Mouse (Mus musculus) brown adipose tissue, adult 24 weeks (tissue): ENCODE data around the gene Gdf3. TPM values are rescaled to one million over a fixed set of nuclear protein-coding genes. Genes with fewer than 3 reads are reported as not detected.

Source experiments
- H3K27ac ChIP-seq: fragments of 200-500 bp; replicated peaks from 2 replicates; pipeline ENCODE4 v1.5.1; 2012; ENCODE audit warnings: low read depth, mild to moderate bottlenecking, low read length
- H3K4me1 ChIP-seq: fragments of 200-500 bp; 2 replicates; pipeline ENCODE4 v1.6.1; 2012; ENCODE audit warnings: low read length, mixed read lengths; ENCODE audit not compliant: control insufficient read depth, insufficient read depth, insufficient read length
- H3K4me3 ChIP-seq: fragments of 200-500 bp; 2 replicates; pipeline ENCODE4 v1.5.1; 2012; ENCODE audit warnings: low read depth, mild to moderate bottlenecking, low read length, moderate library complexity; ENCODE audit not compliant: insufficient read depth
- polyA plus RNA-seq: library from polyadenylated mRNA; stranded (reverse); fragments of >200 nt; gene quantifications from 2 replicates; pipeline ENCODE4 v1.2.4, GENCODE M21; 2012; ENCODE audit not compliant: missing spikeins, insufficient read depth, insufficient read length

Gdf3 gene
- polyA plus RNA-seq, 1 experiment: not detected

DNA sequence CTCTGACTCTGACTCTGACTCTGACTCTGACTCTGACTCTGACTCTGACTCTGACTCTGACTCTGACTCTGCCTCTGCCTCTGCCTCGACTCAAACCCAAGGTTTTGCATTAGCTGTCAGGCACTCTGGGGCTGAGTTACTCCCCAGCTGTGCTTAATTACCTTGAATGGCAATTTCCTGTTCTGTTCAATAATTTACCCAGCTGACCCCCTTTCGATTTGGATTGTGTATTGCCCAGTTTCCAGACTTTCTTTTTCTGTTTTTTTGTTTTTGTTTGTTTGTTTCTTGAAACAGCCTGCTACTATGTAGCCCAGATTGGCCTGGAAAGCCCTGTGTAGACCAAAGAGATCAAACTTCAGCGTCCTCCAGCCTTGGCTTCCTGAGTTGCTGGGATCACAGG lies 6.1 kb upstream of the Gdf3 start:
- H3K27ac ChIP-seq: no peak overlapping the region
- H3K4me1 ChIP-seq: no peaks in the 10 kb centered on the region
- H3K4me3 ChIP-seq: no peak overlapping the region

DNA sequence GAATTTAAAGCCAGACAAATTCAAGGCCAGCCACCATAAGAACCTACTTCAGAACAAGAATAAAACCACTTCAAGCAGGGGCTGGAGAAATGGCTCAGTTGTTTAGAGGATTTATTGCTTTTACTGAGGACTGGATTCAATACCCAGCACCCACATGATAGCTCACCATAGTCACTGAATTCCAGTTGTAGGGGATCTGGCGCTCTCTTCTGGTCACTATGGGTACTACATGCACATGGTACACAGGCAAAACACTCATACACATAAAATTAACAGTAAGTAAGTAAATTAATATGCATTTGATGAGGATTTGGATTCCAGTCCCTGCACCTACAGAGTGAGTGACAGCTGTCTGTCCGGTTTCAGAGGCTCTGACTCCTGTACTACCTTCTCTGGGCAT lies 4.2 kb upstream of the Gdf3 start:
- no peak overlapping the region for H3K4me3 ChIP-seq
- no peak overlapping the region for H3K27ac ChIP-seq
- no peaks in the 10 kb centered on the region for H3K4me1 ChIP-seq

DNA sequence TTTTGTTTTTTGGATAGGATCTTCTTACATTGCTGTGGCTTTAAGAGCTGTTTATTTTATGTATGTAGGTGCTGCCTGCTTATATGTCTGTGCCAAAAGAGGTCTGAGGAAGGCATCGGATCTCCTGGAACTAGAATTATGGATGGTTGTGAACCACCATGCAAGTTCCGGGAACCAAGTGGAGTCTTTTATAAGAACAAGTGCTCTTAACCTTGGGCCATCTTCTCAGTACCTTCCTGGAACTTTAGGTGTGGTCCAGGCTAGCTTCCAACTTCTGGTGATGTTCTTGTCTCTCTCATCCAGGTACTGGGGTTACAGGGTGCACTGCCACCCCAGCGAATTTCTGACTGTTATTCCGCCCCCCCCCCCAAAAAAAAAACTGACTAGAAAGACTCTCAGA lies 2.5 kb upstream of the Gdf3 start:
- H3K4me1 ChIP-seq: no peaks in the 10 kb centered on the region
- H3K27ac ChIP-seq: no peak overlapping the region
- H3K4me3 ChIP-seq: no peak overlapping the region

DNA sequence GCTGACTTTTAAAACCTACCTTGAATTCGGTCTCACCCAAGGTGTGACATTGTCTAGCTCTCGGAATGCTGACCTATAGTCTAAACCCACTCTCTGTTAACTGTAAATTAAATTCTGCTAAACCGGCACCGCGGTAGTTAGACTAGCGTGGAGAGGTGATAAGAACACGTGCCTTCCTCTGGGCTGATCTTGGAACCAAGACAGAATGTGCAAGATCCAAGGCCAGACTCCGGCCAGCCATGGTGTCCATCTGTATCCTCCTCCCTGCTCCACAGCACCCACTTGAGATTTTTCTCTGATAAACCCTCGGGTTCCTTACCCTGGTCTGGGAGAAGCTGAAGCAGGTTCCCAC lies 534 bp downstream of the Gdf3 start:
- Histone ChIP-seq H3K4me1 (no peaks in the 10 kb centered on the region), H3K4me3 (no peak overlapping the region), H3K27ac (no peak overlapping the region)

DNA sequence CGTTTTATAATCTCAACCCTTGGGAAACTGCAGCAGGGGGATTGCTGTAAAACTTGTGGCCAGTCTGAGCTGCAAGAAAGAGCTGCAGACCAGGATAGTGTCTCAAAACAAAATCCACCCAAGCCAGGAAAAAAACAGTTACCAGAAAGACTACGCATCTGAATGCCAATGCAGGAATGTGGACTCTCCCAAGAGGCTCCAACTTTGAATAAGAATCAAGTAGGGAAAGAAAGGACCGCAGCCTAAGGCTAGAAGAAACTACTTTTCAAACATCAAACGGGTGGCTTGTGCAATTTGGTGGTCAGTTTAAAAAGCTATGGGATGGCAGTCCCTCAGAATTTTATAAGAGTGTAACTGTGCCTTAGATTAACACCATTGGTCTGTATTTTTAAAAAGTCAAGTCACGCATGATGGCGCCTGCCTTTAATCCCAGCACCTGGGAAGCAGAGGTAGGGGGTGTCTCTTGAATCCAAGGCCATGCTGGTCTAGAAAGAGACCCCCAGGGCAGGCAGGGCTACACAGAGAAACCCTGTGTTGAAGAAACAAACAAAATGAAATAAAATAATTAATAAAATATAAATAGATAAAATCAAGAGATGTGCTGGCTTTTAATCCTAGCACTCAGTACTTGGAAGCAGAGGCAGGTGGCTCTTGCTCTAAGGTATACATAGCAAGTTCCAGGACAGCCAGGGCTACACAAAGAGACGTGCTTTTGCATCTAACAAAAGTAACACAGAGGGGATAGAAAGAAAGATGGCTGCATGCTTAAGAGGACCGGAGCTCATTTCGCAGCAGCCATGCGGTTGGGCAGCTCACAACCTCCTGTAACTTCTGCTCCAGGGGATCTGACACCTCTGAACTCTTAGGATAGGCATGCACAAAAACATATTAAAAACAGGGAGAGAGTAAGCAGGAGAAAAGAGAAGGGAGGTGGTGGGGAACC lies 1.2 kb downstream of the Gdf3 start:
- no peak overlapping the region for H3K4me3 ChIP-seq
- no peak overlapping the region for H3K27ac ChIP-seq

DNA sequence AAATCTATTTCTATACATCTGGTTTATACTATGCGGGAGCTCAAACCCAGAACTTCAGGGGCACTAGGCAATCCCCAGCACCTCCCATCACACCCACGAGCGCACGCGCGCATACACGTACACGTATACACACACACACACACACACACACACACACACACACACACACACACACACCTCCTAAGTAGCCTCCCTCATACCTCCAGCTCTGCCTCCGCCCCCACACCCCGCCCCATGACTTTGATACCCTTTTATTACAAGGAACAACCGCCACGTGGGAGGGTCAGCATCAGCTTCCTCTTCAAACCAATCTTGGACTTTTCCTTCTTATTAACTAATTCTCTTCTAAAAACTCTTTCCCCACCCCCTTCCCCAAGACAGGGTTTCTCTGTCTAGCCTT lies 2.2 kb downstream of the Gdf3 start:
- Histone ChIP-seq H3K4me1 (no peaks in the 10 kb centered on the region), H3K27ac (no peak overlapping the region), H3K4me3 (no peak overlapping the region)

More for the DNA sequence above, 1.2 kb downstream of the Gdf3 start:
- H3K4me1 ChIP-seq: no peaks in the 10 kb centered on the region

DNA sequence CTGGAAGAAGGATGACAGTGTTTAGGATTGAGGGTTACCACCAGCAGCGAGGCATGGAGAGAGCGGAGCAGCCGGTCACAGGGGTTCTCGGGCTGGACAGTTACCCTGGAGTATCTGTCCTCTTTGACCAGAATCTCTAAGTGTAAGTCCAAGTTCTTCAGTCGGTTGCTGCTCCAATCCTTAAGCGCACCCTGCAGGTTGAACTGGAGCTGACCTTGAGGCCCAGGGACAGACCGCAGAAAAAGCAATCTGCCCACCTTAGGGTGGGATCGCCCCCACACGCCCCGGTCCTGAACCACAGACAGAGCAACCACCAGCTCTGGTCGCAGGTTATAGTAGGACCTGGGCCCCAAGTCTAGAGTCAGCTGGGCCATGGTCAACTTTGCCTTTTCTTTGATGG lies 3.2 kb downstream of the Gdf3 start:
- H3K27ac ChIP-seq: no peak overlapping the region
- H3K4me1 ChIP-seq: no peaks in the 10 kb centered on the region
- H3K4me3 ChIP-seq: no peak overlapping the region

DNA sequence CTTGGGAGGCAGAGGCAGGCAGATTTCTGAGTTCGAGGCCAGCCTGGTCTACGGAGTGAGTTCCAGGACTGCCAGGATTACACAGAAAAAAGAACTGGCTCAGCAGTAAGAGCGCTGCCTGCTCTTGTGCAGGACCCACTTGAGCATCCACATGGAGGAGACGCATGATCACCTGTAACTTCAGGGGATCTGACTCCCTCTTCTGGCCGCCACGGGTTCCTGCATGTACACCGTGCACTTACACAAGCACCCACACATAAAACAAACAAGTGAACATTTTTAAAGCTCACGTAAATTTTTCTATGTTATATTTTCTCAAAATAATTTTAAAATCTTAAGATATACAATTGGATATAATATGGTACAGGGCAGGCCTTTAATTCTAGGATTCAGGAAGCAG lies 4.4 kb downstream of the Gdf3 start:
- no peaks in the 10 kb centered on the region for H3K4me1 ChIP-seq

DNA sequence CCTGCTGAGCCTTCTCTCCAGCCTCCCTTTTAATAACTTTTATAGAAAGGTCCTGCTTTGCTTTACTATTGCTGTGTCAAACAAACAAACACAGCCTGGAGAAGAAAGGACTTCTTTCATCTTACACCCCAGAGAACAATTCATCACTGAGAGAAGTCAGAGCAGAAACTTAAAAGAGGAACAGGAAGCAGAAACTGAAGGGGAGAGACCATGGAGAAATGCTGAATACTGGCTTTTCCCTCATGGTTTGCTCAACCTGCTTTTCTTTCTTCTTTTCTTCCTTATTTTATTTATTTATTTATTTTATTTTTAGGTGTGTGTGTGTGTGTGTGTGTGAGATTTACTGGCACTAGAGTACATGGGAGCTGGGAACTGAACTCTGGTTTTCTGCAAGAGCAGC lies 5.6 kb downstream of the Gdf3 start:
- no peak overlapping the region for H3K4me3 ChIP-seq
- no peaks in the 10 kb centered on the region for H3K4me1 ChIP-seq
- H3K27ac ChIP-seq: peak overlapping the region; percentile 70

More for the DNA sequence above, 4.4 kb downstream of the Gdf3 start:
- Histone ChIP-seq H3K27ac (no peak overlapping the region), H3K4me3 (no peak overlapping the region)

DNA sequence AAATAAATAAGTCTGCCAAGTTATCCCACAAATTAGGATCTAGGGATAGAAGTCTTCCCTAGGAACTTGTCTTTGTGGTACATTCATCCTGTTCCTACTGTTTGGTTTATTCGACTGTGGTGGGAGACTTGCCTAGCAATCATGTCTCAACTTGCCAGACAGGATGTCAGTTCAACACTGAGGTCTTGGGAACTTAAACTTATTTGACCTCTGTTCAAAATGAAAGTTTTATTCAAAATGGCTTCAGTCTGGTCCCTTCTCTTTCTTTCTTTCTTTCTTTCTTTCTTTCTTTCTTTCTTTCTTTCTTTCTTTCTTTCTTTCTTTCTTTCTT lies 6.9 kb downstream of the Gdf3 start:
- H3K4me1 ChIP-seq: peaks cover 8% of the 10 kb centered on the region
- H3K4me3 ChIP-seq: 0 out of 2 replicates have a peak overlapping the region, but pooled peaks have one; percentile 75

DNA sequence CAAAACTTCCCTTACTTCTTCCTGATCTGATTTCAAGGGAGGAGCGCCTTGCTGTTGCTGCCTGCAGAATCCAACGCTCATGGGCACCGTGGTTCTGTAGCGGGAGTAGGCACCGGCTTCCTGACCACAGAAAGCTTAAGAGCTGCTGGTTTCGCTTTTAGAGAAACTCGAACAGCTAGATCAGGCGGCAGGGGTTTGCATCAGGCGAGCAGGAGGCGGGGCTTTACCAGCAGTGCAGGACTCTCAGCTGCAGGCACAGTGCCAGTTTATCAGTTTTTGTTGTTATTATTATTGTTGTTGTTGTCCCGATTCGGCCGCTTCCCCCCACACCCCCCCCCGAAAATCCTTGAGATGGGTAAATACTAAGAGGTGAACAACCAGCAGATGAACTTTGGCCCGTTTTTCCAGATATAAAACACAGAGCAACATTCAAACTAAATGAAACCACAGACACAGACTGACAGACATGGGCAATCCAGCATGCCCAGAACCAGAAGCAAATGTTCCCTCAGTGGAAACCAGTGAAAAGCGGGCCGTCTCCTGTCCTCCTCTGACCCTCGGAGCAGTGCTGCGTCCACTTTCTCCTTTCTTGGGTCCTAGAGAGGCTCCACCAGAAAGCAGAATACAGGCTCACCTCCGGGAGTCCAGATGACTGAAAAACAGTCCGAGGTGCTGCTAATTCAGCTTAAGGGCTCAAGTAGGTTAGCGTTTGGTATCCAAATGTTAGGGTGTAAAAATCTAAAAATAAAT lies 7.5 kb downstream of the Gdf3 start, which contains the start of gene Apobec1:
Gene Apobec1, minus strand, starts transcription at position 203 of the 750 bp plus-strand sequence.
- H3K27ac ChIP-seq: peak within 1 kb of the TSS; percentile 93
- H3K4me1 ChIP-seq: peaks cover 8% of the 10 kb centered on the region
- H3K4me3 ChIP-seq: peak within 1 kb of the TSS; percentile 75

More for the DNA sequence above, 6.9 kb downstream of the Gdf3 start:
- H3K27ac ChIP-seq: peak overlapping the region; percentile 93

DNA sequence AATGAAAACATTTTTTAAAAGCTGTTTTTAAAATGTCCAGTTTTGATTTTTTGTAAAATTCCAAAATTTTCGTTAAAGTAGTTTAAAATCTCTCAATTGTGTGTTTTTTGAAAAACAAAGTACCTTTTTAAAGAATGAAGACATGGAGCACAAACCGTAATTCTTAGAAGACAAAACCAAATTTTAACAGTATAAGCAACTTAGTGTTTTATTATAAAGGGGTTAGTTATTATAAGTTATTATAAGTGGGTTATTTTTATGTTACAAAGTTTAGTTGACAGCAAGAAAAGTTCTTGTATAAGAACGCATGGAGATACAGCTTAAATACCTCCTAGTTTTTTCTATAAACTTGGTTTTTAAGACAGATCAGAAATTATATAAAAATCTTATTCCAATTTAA lies 8.3 kb downstream of the Gdf3 start:
- peak overlapping the region; percentile 75 for H3K4me3 ChIP-seq
- H3K27ac ChIP-seq: no peak overlapping the region
- peaks cover 8% of the 10 kb centered on the region for H3K4me1 ChIP-seq

DNA sequence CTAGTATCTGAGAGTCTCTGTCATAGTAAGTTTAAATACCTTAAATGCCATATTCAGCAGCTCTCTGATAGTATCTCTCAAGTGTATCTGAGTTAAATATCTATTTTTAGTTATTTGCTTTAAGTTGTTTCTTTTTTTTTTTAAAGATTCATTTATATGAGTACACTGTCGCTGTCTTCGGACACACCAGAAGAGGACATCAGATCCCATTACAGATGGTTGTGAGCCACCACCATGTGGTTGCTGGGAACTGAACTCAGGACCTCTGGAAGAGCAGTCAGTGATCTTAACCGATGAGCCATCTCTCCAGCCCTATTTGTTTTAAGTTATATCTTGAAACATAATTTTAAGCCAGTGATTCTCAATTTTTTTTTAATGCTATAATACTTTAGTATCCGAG lies 8.9 kb downstream of the Gdf3 start:
- Histone ChIP-seq H3K4me3 (peak overlapping the region; percentile 38; the same call in 1 of the 2 replicates), H3K27ac (peak overlapping the region; percentile 59; the same call in 1 of the 2 replicates), H3K4me1 (peaks cover 8% of the 10 kb centered on the region)

DNA sequence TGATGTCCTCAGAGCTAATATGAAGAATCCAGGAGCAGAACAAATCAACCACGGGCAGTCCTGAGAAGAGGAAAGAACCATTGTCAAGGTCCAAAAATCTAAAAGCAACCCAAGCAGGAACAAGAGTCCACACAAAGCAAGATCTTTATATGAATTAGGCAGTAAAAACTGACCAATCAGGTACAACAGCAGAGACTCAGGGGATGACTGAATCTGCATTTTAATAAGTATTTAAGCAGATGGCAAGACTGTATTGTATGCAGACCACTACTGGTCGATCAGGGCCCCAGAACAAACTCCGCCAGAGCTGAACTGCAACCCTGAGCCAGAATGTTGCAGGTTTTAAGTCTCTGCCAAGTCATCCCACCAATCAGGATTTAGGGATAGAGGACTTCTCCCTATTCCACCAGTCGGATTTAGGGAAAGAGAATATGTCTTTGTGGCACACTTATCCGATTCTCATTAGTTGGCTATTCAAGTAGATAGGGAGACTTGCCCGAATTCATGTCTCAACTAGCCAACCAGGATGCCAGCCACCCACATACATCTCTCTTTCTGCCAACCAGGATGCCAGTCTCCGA lies 9.7 kb downstream of the Gdf3 start:
- Histone ChIP-seq H3K4me3 (peak overlapping the region; percentile 27), H3K27ac (peak overlapping the region; percentile 59), H3K4me1 (peaks cover 8% of the 10 kb centered on the region)

DNA sequence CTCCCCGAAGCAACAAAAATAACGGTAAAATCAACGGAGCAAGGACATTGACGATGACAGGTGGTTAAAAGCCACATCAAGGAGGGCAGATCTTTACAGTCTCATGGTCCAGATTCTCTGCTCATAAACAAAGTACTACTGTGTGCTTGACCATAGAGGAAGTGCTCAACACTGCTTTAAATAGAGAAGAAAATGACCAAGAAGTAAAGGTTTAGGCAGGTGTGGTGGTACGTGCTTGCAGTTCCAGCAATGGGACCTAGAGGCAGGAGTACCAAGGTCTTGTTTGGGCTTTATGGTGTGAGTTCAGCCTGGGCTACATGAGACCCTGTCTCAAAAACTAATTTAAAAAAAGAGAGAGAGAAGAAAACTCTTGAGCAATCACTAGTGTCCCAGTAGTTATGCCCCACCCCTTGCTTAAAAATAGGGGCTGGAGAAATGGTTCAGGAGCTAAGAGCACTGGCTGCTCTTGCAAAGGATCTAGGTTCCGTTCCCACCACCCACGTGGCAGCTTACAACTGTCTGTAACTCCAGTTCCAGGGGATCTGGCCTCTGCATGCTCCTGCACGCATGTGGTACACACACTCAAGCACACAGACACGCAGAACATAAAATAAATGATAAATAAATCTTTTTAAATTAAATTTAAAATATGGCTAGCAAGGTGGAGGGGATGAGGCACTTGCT lies 10.7 kb downstream of the Gdf3 start:
- H3K4me3 ChIP-seq: 0 out of 2 replicates have a peak overlapping the region, but pooled peaks have one; percentile 8
- peak overlapping the region; percentile 59 for H3K27ac ChIP-seq
- H3K4me1 ChIP-seq: peaks cover 8% of the 10 kb centered on the region
